Mouse (Mus musculus): ENCODE measurements at regions not wholly inside any gene's neighbourhood (a gene's known extent, or its start where the extent isn't known, plus 50 kb on each side); places are given as distances from the start of the nearest gene placed in this dataset.

DNA sequence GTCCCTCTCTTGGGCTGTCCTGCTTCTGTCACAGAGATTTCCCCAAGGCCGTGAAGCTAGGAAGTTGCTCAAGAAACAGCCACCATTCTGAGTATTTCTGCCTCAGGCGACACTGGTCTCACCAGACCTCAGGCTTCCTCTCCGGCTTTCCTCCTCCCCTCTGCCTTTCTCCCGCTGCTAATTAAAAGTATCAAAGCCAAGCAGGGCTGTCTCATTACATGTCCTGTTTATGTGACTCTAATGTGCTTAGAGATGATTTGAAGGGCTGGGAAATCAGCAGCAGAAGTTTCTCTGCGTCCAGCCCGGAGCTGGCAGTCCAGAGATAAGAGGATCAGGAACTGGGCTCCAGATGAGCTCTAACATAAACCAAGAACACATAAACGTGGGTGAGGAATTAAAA, 84.3 kb upstream of the Lrfn2 start:
- no peak for DNase-seq (ENCODE audit: low read depth, low spot score)
- Histone ChIP-seq H3K36me3 (ENCODE audit: control insufficient read depth in 1 of 2, insufficient read depth in 2 of 2, low read length in 2 of 2) (no peaks in the 10 kb centered on the region), H3K4me1 (ENCODE audit: control insufficient read depth in 1 of 2, insufficient read depth in 2 of 2, low read length in 2 of 2) (no peaks in the 10 kb centered on the region), H3K79me2 (ENCODE audit: control insufficient read depth, insufficient read depth, low read length, poor library complexity) (no peaks in the 10 kb centered on the region), H3K4me3 (ENCODE audit: control insufficient read depth in 1 of 2, insufficient read depth in 1 of 2, low read depth in 2 of 2, low read length in 2 of 2) (no peak overlapping the region), H3K9me3 (replicated peaks; ENCODE audit: insufficient read depth, low read length) (no peaks in the 10 kb centered on the region; the same call in 1 of the 2 replicates), H3K9ac (ENCODE audit: control insufficient read depth, low read depth, low read length, poor library complexity, severe bottlenecking) (no peak overlapping the region), H3K27me3 (ENCODE audit: control insufficient read depth in 1 of 2, insufficient read depth in 2 of 2, low read length in 2 of 2) (no peaks in the 10 kb centered on the region), H3K27ac (ENCODE audit: control insufficient read depth, low read depth, low read length) (no peak overlapping the region)
- no peak for TF ChIP-seq MEF2A (IDR thresholded peaks at IDR 0.05; ENCODE audit: extremely low read depth, insufficient replicate concordance, low read depth, low read length, poor library complexity, severe bottlenecking)
- TF ChIP-seq BHLHE40 (IDR thresholded peaks at IDR 0.05; ENCODE audit: borderline replicate concordance, low read depth, low read length) = no peak
- TF ChIP-seq GABPA (IDR thresholded peaks at IDR 0.05; ENCODE audit: low read depth, low read length) = no peak
- no peak for TF ChIP-seq TBP (IDR thresholded peaks at IDR 0.05; ENCODE audit: low read depth, low read length)
- TF ChIP-seq ZNF384 (IDR thresholded peaks at IDR 0.05; ENCODE audit: low read depth, low read length) = no peak
- no peak for TF ChIP-seq UBTF (IDR thresholded peaks at IDR 0.05; ENCODE audit: borderline replicate concordance, insufficient read depth, low read depth, low read length)
- no peak for TF ChIP-seq CHD2 (IDR thresholded peaks at IDR 0.05; ENCODE audit: low read length)
- TF ChIP-seq USF2 (IDR thresholded peaks at IDR 0.05; ENCODE audit: borderline replicate concordance in 1 of 2, insufficient read depth in 1 of 2, low read depth in 1 of 2, low read length in 2 of 2) = no peak
- TF ChIP-seq GATA1 (IDR thresholded peaks at IDR 0.05; ENCODE audit: low read depth, low read length) = no peak
- TF ChIP-seq SMC3 (IDR thresholded peaks at IDR 0.05; ENCODE audit: low read depth, low read length) = no peak
- TF ChIP-seq MYB (IDR thresholded peaks at IDR 0.05; ENCODE audit: low read depth, low read length) = no peak
- no peak for TF ChIP-seq MAFK (IDR thresholded peaks at IDR 0.05; ENCODE audit: borderline replicate concordance, low read depth, low read length)
- TF ChIP-seq SIN3A (IDR thresholded peaks at IDR 0.05; ENCODE audit: low read length) = no peak
- TF ChIP-seq RAD21 (IDR thresholded peaks at IDR 0.05; ENCODE audit: low read depth, low read length) = no peak
- no peak for TF ChIP-seq CTCF (IDR thresholded peaks at IDR 0.05 in 2 of 3, conservative IDR thresholded peaks at IDR 0.05 in 1 of 3; ENCODE audit: control insufficient read depth in 1 of 3, insufficient read depth in 1 of 3, low read depth in 2 of 3, low read length in 3 of 3, poor library complexity in 1 of 3, severe bottlenecking in 1 of 3)
- TF ChIP-seq EP300 (IDR thresholded peaks at IDR 0.05; ENCODE audit: low read depth in 1 of 2, low read length in 2 of 2) = no peak
- TF ChIP-seq TAL1 (IDR thresholded peaks at IDR 0.05; ENCODE audit: low read length) = no peak
- no peak for TF ChIP-seq ZMIZ1 (IDR thresholded peaks at IDR 0.05; ENCODE audit: low read depth, low read length)
- no peak for TF ChIP-seq JUND (IDR thresholded peaks at IDR 0.05; ENCODE audit: low read depth, low read length)
- TF ChIP-seq MYC (IDR thresholded peaks at IDR 0.05; ENCODE audit: low read depth, low read length) = no peak

GRCm38 (mm10) chr17:48850910-48851309, 81.3 kb upstream of the Lrfn2 start:
- H3K27me3 ChIP-seq (ENCODE audit: control insufficient read depth in 1 of 2, insufficient read depth in 2 of 2, low read length in 2 of 2) = no peaks in the 10 kb centered on the region
- H3K4me3 ChIP-seq (ENCODE audit: control insufficient read depth in 1 of 2, insufficient read depth in 1 of 2, low read depth in 2 of 2, low read length in 2 of 2) = no peak overlapping the region
- H3K9me3 ChIP-seq (replicated peaks; ENCODE audit: insufficient read depth, low read length) = no peaks in the 10 kb centered on the region
- no peak for TF ChIP-seq UBTF (IDR thresholded peaks at IDR 0.05; ENCODE audit: borderline replicate concordance, insufficient read depth, low read depth, low read length)
- TF ChIP-seq NRF1 (IDR thresholded peaks at IDR 0.05; ENCODE audit: insufficient read depth, low read depth, low read length, poor library complexity, severe bottlenecking) = no peak
- TF ChIP-seq NELFE (IDR thresholded peaks at IDR 0.05; ENCODE audit: low read depth, low read length) = no peak
- no peak for TF ChIP-seq RCOR1 (IDR thresholded peaks at IDR 0.05; ENCODE audit: low read depth, low read length)
- no peak for TF ChIP-seq ZMIZ1 (IDR thresholded peaks at IDR 0.05; ENCODE audit: low read depth, low read length)
- TF ChIP-seq HCFC1 (IDR thresholded peaks at IDR 0.05; ENCODE audit: low read depth, low read length) = no peak
- TF ChIP-seq SMC3 (IDR thresholded peaks at IDR 0.05; ENCODE audit: low read depth, low read length) = no peak
- TF ChIP-seq BHLHE40 (IDR thresholded peaks at IDR 0.05; ENCODE audit: borderline replicate concordance, low read depth, low read length) = no peak
- TF ChIP-seq MAX (IDR thresholded peaks at IDR 0.05; ENCODE audit: low read length) = no peak
- TF ChIP-seq ELF1 (IDR thresholded peaks at IDR 0.05; ENCODE audit: low read depth, low read length) = no peak
- no peak for TF ChIP-seq TBP (IDR thresholded peaks at IDR 0.05; ENCODE audit: low read depth, low read length)
- TF ChIP-seq POLR2A (IDR thresholded peaks at IDR 0.05; ENCODE audit: control insufficient read depth in 1 of 2, insufficient read depth in 1 of 2, low read depth in 1 of 2, low read length in 2 of 2, poor library complexity in 1 of 2) = no peak
- no peak for TF ChIP-seq ZNF384 (IDR thresholded peaks at IDR 0.05; ENCODE audit: low read depth, low read length)
- no peak for TF ChIP-seq POLR2AphosphoS2 (IDR thresholded peaks at IDR 0.05; ENCODE audit: low read length)
- TF ChIP-seq MYB (IDR thresholded peaks at IDR 0.05; ENCODE audit: low read depth, low read length) = no peak
- TF ChIP-seq MXI1 (IDR thresholded peaks at IDR 0.05; ENCODE audit: low read depth, low read length) = no peak
- no peak for TF ChIP-seq JUND (IDR thresholded peaks at IDR 0.05; ENCODE audit: low read depth, low read length)
- no peaks in the 10 kb centered on the region for H3K36me3 ChIP-seq (ENCODE audit: control insufficient read depth in 1 of 2, insufficient read depth in 2 of 2, low read length in 2 of 2)
- no peaks in the 10 kb centered on the region for H3K4me1 ChIP-seq (ENCODE audit: control insufficient read depth in 1 of 2, insufficient read depth in 2 of 2, low read length in 2 of 2)
- no peak overlapping the region for H3K27ac ChIP-seq (ENCODE audit: control insufficient read depth, low read depth, low read length)
- no peak for DNase-seq (ENCODE audit: low read depth, low spot score)
- no peaks in the 10 kb centered on the region for H3K79me2 ChIP-seq (ENCODE audit: control insufficient read depth, insufficient read depth, low read length, poor library complexity)
- H3K9ac ChIP-seq (ENCODE audit: control insufficient read depth, low read depth, low read length, poor library complexity, severe bottlenecking) = no peak overlapping the region

Data from MEL (cell line).